Mouse (Mus musculus) bone marrow macrophage, adult 2 months (primary cell): Measurements from ENCODE around the gene Atg9a. TPM values are rescaled to one million over a fixed set of nuclear protein-coding genes. Genes with fewer than 3 reads are reported as not detected.

Source experiments
- H3K27ac ChIP-seq: 2 replicates; pipeline ENCODE4 v1.5.1; 2012; ENCODE audit warnings: low read depth, low read length; ENCODE audit not compliant: insufficient read depth
- H3K4me1 ChIP-seq: 2 replicates; pipeline ENCODE4 v1.6.1; 2012; ENCODE audit warnings: low read length; ENCODE audit not compliant: control insufficient read depth, insufficient read depth
- H3K4me3 ChIP-seq: 2 replicates; pipeline ENCODE4 v1.5.1; 2012; ENCODE audit warnings: mild to moderate bottlenecking, low read length, moderate library complexity; ENCODE audit not compliant: insufficient read depth
- CTCF ChIP-seq: IDR thresholded peaks from 2 replicates; pipeline ENCODE4 v1.5.1; 2012; ENCODE audit warnings: low read depth, mild to moderate bottlenecking, low read length, moderate library complexity
- POLR2A ChIP-seq: IDR thresholded peaks from 2 replicates; pipeline ENCODE4 v1.6.1; 2012; ENCODE audit warnings: mild to moderate bottlenecking, low read depth, low read length, borderline replicate concordance
- polyA plus RNA-seq: library from polyadenylated mRNA; stranded (reverse); fragments of >200 nt; gene quantifications from 2 replicates; pipeline ENCODE4 v1.2.4, GENCODE M21; 2012; ENCODE audit not compliant: missing spikeins, insufficient read depth, insufficient read length

The Atg9a gene
- polyA plus RNA-seq, 1 experiment = 33.5 TPM

- Histone ChIP-seq H3K27ac (no peak overlapping the region), H3K4me1 (peaks cover 43% of the 10 kb centered on the region), H3K4me3 (no peak overlapping the region)
- TF ChIP-seq CTCF (no peak), POLR2A (no peak)
Observed at GRCm38 (mm10) chr1:75216797-75217585, 25.0 kb upstream of the Atg9a start.

- Histone ChIP-seq H3K4me1 (peaks cover 43% of the 10 kb centered on the region), H3K4me3 (no peak overlapping the region), H3K27ac (no peak overlapping the region)
- no peak for TF ChIP-seq CTCF
- TF ChIP-seq POLR2A = no peak
Observed at GRCm38 (mm10) chr1:75215785-75216184, 23.8 kb upstream of the Atg9a start.

GRCm38 (mm10) chr1:75214886-75215285, 22.9 kb upstream of the Atg9a start:
- no peak overlapping the region for H3K4me3 ChIP-seq

GRCm38 (mm10) chr1:75214442-75214841, 22.4 kb upstream of the Atg9a start:
- Histone ChIP-seq H3K4me1 (peaks cover 48% of the 10 kb centered on the region), H3K27ac (no peak overlapping the region), H3K4me3 (no peak overlapping the region)
- TF ChIP-seq CTCF = no peak
- no peak for TF ChIP-seq POLR2A

More at GRCm38 (mm10) chr1:75214886-75215285, 22.9 kb upstream of the Atg9a start:
- H3K4me1 ChIP-seq = peaks cover 46% of the 10 kb centered on the region
- H3K27ac ChIP-seq = 0 out of 2 replicates have a peak overlapping the region, but pooled peaks have one; percentile 3
- no peak for TF ChIP-seq POLR2A
- TF ChIP-seq CTCF = no peak

- peaks cover 46% of the 10 kb centered on the region for H3K4me1 ChIP-seq
- no peak overlapping the region for H3K4me3 ChIP-seq
- H3K27ac ChIP-seq = no peak overlapping the region
- no peak for TF ChIP-seq POLR2A
- TF ChIP-seq CTCF = no peak
Observed at GRCm38 (mm10) chr1:75213096-75213495, 21.1 kb upstream of the Atg9a start.

- no peak for TF ChIP-seq POLR2A
- no peak for TF ChIP-seq CTCF
- peaks cover 43% of the 10 kb centered on the region for H3K4me1 ChIP-seq
- no peak overlapping the region for H3K4me3 ChIP-seq
- H3K27ac ChIP-seq = no peak overlapping the region
Observed at GRCm38 (mm10) chr1:75212542-75212941, 20.5 kb upstream of the Atg9a start.

GRCm38 (mm10) chr1:75211141-75211708, 19.2 kb upstream of the Atg9a start:
- H3K27ac ChIP-seq = no peak overlapping the region
- TF ChIP-seq POLR2A (no peak), CTCF (no peak)
- H3K4me3 ChIP-seq = peak overlapping the region; percentile 96
- H3K4me1 ChIP-seq = peaks cover 43% of the 10 kb centered on the region

- Histone ChIP-seq H3K4me3 (peak within 1 kb of the TSS; percentile 96), H3K27ac (no peak within 1 kb of the TSS), H3K4me1 (peaks cover 40% of the 10 kb centered on the region)
- TF ChIP-seq POLR2A (no peak), CTCF (no peak)
Observed at GRCm38 (mm10) chr1:75210136-75211087, 18.4 kb upstream of the Atg9a start, which contains the start of the genes Glb1l and Stk16. TSS of gene Glb1l (minus strand) at chr1:75210813. TSS of gene Stk16 (plus strand) at chr1:75210838.

- TF ChIP-seq POLR2A (no peak), CTCF (no peak)
- Histone ChIP-seq H3K27ac (no peak overlapping the region), H3K4me3 (peak overlapping the region; percentile 59), H3K4me1 (peaks cover 28% of the 10 kb centered on the region)
Observed at GRCm38 (mm10) chr1:75208967-75209678, 17.1 kb upstream of the Atg9a start.
